Mouse (Mus musculus) embryo, embryonic 10.5 days (tissue): ENCODE measurements at regions not wholly inside any gene's neighbourhood (a gene's known extent, or its start where the extent isn't known, plus 50 kb on each side); places are given as distances from the start of the nearest gene placed in this dataset.
A peak's percentile ranks its signal among the peaks of the same experiment; 100 is the strongest.

Experiments
- DNase-seq: peaks from one replicate; pipeline ENCODE4 v3.0.0-alpha.2; 2015; ENCODE audit warnings: low spot score

GRCm38 (mm10) chr6:101484526-101485287, 107.0 kb upstream of the Pdzrn3 start:
- DNase-seq = peak; percentile 67

DNA sequence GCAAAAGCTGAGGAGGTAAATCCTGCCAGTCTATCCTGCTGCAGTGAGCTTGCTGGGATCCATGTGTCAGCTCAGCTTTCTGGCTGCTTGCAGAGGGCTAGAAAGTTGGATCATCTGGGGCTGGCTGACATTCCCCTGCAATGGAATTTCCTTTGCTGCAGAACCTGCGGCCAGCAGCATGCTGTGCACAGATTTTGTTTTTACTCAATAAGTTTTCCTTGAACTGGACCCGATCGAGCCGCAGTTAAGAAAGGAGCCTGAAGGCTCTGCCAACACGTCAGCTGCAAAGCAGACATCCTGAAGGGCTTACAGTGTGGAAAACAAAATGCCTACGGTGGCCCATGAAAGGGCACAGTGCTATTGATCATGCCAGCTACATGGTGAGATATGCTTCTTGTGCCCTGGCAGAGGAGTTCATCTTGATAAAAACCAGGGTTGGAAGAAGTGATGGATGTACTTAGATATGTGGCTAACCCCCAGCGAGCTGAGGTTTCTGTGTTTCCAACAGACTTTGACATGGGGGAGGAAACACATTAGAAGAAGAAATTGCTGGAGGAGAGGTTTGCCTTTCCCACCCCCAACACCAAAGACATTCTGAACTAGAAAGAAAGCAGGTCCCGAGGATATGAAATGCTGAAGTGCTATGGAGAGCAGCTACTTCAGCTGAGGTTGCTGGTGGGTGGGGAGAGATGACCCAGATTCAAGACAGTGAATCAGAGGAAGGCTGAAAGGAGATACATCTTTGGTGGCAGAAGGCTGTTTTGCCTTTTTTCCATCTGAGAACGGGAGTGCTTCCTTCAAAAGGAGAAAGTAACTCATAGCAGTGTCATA, 105.2 kb upstream of the Pdzrn3 start:
- DNase-seq = peak; percentile 36

DNA sequence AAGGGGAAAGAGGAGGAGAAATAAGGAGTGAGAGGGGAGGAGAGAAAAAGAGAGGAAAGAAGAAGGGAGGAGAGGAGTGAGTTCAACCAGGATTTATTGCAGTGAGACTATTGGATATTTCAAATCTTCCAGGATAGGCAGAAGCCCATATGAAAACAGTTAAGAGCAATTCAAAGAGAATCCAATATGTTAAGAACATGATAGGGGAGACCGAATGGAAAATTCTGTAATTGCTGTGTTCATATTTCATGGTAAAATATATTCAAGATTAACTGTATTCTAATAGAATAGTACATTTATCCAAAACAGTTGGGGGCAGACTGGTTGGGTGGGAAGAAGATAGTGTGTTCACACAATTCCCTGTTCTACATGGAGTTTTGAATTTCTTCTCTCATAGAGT, 96.3 kb upstream of the Pdzrn3 start:
- no peak for DNase-seq

DNA sequence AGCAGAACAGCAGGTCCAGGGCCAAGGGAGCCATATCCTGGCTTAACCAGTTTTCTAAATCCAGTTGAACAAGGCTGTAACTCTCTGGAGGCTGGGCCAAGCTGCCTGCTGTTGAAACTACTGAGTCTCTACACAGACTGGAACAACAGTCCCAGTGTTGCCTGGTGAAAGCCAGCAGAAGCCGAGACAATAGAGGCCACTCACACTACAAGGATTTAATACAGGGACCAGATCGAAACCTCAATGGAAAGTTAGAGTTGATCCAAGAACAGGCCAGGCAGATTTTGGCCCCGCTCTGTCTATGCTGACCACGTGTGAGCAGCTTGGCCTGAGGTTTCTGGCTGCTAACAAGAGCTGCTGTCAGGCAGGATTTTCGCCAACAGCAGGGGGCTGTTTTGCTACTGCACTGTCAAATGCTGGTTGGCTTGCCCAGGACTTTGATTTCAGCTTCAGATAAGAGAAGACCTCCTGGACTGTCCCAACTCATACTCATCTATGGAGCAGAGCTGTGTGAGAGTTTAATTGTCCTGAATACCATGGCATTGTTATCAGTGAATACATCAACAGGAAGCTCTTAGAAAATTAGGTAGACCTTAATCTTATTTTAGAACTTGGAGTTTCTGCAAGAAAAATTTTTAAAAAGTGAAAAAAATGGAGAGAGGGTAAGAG, 95.7 kb upstream of the Pdzrn3 start:
- DNase-seq = peak; percentile 55

GRCm38 (mm10) chr6:101464910-101465309, 87.2 kb upstream of the Pdzrn3 start:
- DNase-seq = no peak

DNA sequence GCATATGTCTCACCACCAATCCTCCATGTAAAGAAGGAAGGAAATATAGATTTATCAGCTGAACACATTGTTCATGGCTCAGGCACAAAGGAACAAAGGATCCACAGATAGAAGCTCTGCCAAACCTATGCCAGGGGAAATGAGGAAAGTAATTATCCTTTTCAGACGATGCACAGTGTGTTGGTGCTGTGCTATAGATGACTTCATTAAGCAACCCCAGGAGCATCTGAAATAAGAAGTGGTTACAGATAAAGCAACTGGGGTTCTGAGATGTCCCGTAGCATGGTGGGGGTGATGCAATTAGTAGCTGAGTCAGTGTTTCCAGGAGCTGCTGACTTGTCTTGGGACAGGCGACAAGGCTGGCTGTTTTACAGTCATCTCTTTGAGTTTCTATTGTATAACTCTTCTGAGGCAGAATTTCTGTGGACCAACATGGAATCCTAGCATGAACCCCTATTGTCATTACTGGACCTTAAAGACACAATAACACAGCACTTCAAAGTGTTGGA, 86.2 kb upstream of the Pdzrn3 start:
- no peak for DNase-seq

GRCm38 (mm10) chr6:101446720-101447119, 69.0 kb upstream of the Pdzrn3 start:
- DNase-seq = no peak

GRCm38 (mm10) chr6:101446316-101446715, 68.6 kb upstream of the Pdzrn3 start:
- DNase-seq = no peak

DNA sequence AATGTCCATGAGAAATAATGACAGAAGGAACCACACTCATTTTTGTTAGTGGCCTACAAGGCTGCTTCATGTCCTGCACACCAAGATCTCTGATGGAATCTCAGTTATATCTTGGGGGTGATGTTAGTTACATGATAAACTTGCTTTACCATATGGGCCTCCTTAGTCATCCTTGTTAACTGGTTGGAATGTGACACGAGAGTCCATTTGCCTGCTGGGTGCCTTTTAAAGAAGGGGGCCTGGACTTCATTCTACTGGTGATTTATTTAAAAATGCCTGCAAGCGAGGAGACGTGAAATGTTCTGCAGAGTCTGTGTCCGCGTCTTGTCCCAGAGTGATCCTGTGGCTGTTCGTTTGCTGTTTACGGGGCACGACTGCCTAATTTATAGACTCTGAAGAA, 55.1 kb upstream of the Pdzrn3 start:
- no peak for DNase-seq

DNA sequence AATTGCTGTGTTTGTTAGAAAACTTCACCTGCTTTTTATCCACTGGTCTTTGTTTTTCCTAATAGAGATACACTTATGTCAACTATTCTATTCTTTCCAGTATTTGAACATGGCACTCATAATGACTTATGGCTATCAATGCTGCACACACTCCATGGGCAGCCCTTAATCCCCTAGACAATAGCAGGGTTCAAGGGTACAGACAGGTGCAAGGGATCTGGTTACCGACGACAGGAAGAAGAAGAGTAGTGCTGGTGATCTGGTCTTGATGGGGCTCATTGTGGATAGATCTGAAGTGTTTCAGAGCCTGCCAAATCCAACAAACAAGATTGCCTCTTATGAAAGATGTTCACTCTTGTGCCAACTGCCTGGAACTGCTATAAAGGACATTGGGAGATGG, 51.9 kb upstream of the Pdzrn3 start:
- no peak for DNase-seq
